Mouse (Mus musculus) erythroblast, adult 5-6 weeks (primary cell): Measurements from ENCODE around the gene Ccl11. TPM values are rescaled to one million over a fixed set of nuclear protein-coding genes. Genes with fewer than 3 reads are reported as not detected.

Source experiments
- ATAC-seq: replicated peaks from 2 replicates; pipeline ENCODE4 v1.8.0; 2016; ENCODE audit warnings: moderate number of reproducible peaks, mild to moderate bottlenecking, moderate TSS enrichment, inconsistent platforms; ENCODE audit not compliant: poor library complexity, low FRiP score, severe bottlenecking
- total RNA-seq, 2 experiments: library from RNA; stranded (forward) in 1 of 2; stranded (reverse) in 1 of 2; fragments of 150-400 nt in 1 of 2; fragments of 200-764, 138-1000 nt in 1 of 2; gene quantifications; 2 replicates each; pipeline versions ENCODE4 v1.2.3 to v1.2.4; 2015 to 2017; ENCODE audit warnings: low replicate concordance in 2 of 2

Ccl11 gene
- total RNA-seq, 2 experiments from 2014 or later = not detected

DNA sequence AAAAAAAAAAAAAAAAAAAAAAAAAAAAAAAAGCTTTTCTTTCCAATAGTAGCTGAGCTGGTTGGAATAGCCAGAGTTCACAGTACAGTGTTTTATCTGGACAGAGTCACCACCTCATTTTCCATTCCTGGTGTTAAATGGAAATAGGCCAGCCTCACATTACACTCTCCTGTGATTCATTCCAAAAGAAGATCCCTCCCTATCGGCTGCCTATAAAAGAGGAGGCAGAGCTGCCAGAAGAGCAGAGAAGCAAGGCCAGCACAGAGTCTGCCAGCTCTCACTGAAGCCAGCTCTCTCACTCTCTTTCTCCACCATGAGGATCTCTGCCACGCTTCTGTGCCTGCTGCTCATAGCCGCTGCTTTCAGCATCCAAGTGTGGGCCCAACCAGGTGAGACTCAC lies 12.2 kb upstream of the Ccl11 start, which contains the start of gene Ccl7:
Gene Ccl7 (plus strand): TSS at position 242 of the 400 bp plus-strand sequence.
- no peak for ATAC-seq

DNA sequence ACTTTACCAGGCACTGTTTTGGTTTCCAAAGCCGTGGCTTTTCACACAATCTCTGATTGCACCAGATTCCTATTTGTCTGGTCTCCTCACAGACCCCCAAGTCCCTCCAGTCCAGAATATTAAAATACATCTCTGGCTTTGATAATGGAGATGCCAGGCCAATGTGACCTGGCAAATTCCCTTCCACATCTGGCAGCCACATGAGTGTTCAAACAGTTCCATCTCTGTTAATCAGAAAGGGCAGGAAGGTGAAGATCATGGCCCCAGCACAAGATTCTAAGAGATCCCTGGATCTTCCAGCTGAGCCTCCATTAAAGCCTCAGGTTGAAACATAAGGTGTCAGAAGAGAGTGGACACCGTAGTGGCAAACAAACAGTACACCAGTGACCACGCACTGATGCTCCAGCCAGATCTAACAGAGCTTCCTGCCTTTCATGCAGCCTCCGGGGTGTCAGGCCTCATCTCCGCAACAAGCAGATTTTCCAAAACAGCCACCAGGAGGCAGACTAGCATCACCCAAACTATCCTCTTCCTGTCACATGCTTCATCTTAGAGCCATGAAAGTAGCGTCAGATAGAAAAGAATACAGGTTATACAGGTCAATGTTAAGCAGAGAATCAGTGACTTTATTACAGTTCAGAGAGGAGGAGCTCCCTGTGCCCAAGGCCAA lies 9.7 kb upstream of the Ccl11 start:
- ATAC-seq = no peak

DNA sequence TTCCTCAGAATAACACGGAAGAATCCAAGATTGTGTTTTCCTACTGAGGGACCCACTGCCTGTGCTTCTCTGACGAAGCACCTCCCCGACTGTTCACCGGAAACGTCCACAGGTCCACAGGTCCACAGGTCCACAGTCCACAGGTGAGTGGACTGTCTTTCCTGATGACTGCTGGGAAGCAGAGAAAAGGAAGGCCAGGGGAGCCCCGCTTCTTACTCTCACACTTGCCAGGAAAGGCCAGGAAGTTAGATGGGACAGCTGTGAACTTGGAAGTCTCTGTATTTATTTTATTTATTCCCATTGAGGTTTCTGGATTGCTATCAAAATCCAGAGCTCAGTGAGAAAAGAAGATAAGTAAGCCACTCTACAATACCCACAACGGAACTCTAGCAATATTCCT lies 3.8 kb upstream of the Ccl11 start:
- ATAC-seq = no peak

DNA sequence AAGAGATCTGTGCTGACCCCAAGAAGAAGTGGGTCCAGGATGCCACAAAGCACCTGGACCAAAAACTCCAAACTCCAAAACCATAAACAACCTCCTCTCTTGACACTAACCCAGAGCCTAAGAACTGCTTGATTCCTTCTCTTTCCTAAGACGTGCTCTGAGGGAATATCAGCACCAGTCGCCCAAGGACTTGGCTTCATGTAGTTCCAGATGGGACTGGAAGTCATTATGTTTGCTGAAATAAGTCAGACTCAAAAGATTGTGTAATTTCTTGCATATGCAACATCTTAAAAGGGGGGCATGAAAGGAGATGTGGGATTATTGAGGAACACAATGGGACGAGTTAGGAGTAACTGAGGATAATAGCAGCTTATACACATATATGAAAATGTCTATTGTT lies 4.6 kb downstream of the Ccl11 start:
- no peak for ATAC-seq

DNA sequence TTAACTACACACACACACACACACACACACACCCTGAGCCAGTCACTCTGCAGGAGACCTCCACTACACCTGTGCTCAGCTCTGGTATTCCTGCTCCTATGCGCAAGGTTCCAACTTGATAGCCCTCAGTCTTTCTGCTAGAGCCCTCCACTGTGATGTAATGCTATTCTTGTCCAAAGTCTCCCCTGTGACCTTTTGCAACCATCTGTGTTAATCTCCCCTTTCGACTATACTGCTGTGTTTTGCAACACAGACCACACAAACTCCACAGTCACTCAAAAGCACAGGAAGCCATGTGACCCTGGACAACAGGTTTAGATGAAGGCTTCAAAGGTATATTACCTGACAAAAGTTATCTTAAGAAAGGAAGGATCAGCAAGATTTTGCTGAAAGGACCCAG lies 5.8 kb downstream of the Ccl11 start:
- ATAC-seq = no peak

DNA sequence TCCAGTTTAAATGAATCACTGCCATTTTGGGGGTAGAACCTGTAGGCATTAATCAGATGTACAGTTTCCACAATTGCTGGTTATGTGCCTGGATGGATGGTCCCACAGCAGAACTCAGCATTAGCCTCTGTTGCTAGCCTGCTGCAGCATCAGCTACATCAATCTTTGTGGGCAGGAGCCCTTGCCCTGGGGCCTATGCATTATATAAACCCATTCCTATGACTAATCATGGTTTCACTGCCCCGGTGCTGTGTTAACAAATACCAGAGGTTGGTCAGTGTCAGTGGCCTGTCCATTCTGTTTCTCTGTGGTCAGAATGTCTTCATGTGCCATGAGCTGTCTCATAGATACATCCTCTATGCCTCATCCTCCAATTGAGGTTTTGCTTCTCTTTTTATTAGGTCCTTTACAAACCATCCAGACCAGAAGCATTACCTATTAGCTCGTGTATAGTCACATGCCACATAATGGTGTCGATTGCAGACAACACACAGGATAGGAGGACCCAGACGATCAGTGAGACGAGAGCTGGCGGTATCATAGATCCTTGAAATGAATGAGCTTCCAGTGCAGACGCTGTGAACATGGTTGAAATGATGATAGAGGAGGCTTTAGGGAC lies 9.4 kb downstream of the Ccl11 start:
- ATAC-seq = no peak

DNA sequence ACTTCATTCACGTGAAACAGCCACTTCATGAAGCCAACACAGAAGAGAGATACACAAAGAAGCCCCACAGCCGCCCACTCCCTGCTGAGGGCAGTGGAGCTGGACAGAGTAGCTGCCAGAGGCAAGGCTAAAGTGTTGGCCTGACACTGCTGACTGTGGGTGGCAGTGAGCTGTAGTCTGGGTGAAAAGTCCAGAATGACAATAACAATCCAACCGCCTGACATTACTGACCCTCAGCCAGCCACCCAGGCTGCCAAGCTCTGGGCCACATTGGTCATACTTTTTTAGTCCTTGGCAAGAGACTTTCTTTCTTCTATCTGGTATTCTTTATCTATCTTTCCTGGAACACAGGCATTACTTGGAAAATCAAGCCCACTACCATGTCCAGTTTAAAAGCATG lies 13.5 kb downstream of the Ccl11 start:
- no peak for ATAC-seq

DNA sequence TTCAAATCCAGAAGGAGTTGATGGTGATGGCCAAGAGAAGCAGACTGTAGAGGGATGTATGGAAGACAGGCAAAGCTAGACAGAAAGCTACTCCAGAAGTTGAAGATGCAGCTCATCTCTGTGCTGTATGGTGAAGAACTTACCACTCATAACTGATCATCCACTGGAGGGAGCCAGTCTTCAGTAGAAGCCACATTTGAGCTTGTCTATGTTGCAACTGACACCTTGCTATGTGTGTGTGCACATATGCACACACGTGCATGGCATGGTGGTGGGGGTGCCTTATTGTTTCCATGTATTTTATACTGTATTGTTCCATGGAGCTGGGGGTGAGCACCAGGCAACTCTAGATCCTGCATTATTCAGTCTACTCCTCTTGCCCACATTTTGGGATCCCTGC lies 14.8 kb downstream of the Ccl11 start:
- no peak for ATAC-seq

DNA sequence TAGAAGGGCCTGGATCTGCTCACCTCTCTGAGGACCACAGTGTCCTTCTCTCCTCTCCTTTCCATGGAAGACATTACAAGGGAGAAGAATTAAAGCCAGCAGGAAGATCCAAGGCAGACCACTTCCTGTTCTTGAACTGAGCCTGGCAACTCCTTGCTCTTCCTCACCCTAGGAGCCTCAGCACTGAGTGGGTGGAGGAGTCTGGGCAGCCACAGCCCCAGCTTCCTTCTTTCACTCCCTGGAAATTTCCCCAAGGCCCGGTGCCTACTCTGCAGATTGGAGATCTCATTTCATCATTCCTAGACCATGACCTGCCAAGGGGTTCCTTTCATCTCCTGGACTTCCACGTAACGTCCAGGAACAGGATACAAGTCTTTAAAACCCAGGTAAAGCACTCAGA lies 15.4 kb downstream of the Ccl11 start:
- no peak for ATAC-seq

DNA sequence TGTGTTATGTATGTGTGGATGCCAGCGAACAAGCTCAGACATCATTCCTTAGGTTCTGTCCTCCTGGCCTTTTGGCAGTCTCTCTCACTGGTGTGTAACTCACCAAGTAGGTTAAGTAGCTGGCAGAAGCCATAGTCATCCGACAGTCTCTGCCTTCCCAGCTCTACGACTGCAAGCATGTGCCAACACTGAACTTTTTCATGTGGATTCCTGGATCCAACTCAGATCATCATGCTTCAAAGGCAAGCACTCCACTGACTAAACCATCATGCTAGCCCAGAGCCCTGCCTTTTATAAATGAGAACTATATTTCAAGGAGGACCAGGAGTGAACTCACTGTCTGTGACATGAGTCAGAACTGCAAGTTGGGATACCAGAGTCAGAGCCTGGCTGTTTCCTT lies 16.1 kb downstream of the Ccl11 start:
- no peak for ATAC-seq

DNA sequence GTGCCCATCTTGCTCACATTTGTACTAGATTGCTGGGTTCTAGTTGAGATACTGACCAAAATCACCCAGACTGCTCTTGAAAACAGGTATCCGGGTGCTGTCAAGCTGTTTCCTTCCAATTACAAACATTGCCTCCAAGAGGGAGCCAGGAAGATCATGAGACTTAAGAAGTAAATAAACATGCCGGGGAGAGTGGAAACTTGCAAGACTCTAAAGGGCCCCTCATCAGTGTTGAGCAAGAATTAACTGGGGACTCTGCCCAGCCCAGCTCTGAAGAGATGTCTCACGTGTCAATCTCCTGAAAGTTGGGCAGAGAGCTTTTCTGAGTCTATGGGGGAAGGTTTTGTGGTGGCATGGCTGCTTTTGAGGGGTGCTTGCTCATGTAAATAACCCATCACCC lies 19.4 kb downstream of the Ccl11 start:
- ATAC-seq = no peak

DNA sequence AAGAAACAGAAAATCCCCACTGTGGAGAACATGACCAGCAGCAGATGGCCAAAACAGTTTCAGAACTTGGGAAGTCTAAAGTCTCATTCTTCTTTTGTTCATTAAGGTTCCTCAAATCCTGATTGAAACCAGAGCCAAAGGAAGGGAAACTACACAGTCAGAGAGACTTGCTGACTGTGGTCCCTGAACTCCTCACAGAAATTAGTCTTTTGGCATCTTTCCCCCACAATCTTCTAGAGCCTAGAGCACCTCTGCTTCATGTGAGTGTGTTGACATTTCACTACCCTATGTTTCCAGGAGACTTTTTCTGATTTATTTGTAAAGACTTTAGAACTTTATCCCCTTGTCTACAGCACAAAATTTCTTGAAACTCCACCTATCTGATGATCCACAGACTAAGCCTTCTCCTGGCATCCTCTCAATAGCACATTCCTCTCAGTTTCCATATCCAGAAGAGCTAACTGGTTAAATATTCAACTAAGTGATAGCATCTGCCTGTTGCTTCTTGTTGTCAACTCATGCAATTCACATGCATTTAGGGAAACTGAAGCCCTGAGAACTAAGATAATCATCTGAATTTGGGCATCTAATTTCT lies 20.6 kb downstream of the Ccl11 start:
- no peak for ATAC-seq

DNA sequence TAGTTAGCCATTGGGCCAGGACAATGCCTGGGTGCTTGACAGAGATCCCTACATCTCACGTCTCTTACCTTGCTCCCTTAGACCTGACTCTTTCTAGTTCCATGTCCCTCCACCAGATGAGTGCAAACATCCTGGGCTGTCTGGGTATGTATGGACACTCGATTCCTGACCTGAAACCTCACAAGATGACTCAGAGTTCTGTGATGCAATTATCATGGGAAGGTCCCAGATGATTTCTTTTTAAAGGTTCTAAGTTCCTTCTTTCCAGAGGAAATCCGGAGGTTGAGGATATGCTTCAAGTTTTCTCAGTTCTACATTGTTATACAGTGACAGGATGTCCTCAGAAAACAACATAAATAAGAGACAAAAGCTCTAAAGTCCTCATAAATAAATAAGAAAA lies 23.2 kb downstream of the Ccl11 start:
- ATAC-seq = no peak

DNA sequence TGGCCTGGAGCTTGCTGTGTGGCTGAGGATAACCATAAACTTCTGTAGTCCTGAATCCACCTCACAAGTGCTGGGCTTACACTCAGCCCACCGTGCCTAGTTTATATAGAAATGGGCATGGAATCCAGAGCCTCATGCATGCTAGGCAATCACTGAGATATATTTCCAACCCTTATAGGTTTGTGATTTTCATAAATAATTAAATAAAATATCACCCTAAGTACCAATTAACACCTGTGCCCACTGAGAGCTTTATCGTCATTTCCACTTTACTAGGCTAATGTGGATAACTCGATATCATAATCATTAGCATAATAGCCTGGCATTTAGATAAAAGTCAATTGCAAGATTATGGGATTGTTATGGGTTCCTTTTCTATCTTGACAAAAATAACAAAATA lies 26.7 kb downstream of the Ccl11 start:
- ATAC-seq = no peak

DNA sequence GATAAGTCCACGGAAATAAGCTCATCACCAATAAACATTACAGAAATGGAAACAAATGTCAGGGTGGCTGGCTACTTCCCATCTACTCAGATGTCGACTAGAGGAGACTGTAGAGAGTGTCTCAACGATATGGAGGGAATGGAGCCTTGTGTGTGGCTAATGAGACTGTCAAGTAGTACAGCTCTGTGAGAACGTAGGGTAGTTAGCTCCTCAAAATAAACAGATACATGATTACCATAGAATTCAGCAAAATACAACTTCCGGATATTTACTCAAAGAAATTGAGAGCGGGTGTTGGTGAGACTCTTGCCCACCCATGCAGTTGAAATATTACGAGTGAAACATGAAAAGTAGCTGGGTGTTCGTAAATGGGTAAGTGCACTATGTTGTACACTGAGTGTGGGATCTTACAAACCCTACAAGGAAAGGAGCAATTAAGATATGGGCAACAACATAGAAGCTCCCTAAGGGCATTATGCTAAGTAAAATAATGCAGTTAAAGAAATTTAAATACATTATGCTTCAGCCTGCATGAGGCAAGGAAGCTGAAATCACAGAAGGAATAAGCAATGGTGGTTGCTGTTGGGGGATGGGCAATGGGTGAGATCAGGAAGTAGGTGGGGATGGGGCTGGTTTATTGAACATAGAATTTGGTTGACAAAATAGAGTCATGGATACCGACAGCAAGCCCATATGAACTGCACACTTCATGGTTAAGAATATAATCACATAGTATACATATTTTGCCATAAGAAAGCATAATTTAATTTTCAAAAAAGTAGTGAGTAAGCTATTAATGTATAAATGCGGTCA lies 42.1 kb downstream of the Ccl11 start:
- ATAC-seq = no peak

DNA sequence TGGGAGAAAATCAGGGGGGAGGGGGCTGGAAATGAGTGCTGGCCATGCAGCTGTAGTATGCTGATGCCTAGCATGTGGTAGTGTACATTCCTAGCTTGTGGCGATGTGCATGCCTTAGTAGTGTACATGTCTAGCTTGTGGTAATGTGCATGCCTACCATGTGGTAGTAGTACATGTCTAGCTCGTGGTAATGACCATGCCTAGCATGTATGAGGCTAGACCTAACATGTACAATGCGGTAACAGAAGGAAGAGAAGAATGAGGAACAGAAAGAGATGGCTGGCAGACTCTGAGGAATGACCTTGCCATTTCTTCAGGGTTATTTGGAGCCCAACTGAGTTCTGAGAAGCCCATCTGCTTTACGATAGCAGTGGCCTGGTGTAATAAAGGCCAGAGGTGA lies 43.5 kb downstream of the Ccl11 start:
- ATAC-seq = no peak

DNA sequence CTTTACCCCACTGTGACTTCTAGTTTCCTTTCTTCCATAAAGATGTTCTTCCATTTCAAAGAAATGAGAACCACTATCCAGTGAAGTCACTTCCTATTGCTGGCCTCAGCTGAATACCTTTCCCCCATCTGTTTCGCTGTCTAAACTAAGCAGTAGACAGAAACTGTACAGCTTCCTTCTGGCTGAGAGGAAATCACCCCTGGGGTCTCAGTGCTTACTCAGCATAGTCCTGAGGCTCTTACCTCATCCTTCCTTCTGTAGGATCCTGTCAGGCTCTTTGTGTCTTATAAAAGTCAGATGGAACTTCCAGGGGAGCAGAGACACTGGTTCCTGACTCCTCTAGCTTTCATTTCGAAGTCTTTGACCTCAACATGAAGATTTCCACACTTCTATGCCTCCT lies 43.9 kb downstream of the Ccl11 start, which contains the start of gene Ccl12:
Gene Ccl12 (plus strand): TSS at position 317 of the 400 bp plus-strand sequence.
- no peak for ATAC-seq

DNA sequence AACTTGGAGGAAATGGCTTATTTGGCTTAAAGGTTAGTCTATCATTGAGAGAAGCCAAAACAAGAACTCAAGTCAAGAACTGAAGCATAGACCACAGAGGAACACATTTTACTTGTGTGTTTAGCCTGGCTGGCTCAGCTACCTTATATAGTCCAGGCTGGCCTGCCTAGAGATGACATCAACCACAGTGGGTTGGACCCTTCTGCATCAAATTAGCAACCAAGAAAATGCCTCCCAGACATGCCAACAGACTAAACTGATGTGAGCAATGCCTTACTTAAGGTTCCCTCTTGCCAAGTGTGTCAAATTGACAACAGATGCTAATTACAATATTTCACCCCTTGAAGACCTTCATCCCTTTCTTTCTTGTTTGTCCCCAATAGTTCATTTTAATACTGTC lies 52.0 kb downstream of the Ccl11 start:
- ATAC-seq = no peak

DNA sequence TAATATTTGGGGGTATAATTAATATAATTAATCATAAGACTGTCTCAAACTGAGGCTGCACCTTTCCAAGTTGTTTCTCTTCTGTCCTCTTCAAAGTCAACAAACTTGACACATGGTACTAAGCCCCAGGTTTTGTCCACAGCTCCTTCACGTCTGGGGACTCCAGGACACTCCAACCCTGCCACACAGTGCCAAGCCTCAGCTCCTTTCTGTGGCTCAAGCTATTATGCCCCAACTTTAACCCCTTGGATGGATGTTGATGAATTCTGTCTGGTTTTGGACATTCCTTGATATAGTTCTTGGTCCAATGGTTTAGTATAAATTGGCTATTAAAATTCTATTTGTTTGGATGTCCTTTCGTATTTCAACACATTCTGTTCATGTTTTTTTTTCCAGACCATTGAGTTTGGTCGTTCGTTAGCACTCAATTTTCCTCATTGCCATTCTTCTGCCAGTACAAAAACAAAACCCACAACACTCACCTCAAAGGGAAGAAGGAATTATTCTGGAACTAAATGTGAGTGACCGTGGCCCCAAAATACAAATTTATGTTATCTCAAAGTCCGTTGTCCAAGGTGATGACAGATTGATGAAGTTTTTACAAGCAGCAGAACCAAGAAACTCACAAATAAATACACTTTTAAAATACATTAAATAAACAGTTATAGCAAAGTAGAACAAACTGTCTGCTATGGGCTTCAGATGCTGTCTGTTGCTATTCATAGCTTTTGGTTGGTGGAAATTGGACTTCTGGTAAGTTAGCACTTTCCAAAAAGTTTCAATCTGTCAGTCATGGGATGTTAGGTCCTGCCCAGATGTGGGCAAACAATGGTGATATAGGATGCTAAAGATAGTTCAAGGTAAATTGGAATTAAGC lies 53.0 kb downstream of the Ccl11 start:
- no peak for ATAC-seq
